Mouse (Mus musculus) CH12.LX (cell line): ENCODE measurements around the gene Abat. TPM values are rescaled to one million over a fixed set of nuclear protein-coding genes. Genes with fewer than 3 reads are reported as not detected.

ENCODE experiments used
- DNase-seq: peaks from one replicate; pipeline ENCODE4 v3.0.0-alpha.2; 2013; ENCODE audit errors: extremely low read depth
- H3K27ac ChIP-seq: 2 replicates; pipeline ENCODE4 v1.5.1; 2012; ENCODE audit warnings: low read depth, mild to moderate bottlenecking, control low read depth, moderate library complexity; ENCODE audit not compliant: insufficient read depth
- H3K27me3 ChIP-seq: replicated peaks from 2 replicates; pipeline ENCODE3; 2012; ENCODE audit warnings: inconsistent platforms
- H3K36me3 ChIP-seq, 2 experiments: replicated peaks in 1 of 2; 2 replicates each; pipeline versions ENCODE3 to v1.6.1; 2012; ENCODE audit warnings: inconsistent platforms in 1 of 2, low read length in 1 of 2, mild to moderate bottlenecking in 1 of 2, mixed read lengths in 1 of 2, moderate library complexity in 1 of 2; ENCODE audit not compliant: control insufficient read depth in 1 of 2, insufficient read depth in 1 of 2
- H3K4me1 ChIP-seq, 2 experiments: 2 replicates each; pipeline ENCODE4 v1.6.1; 2012; ENCODE audit warnings: inconsistent platforms in 1 of 2, moderate library complexity in 1 of 2; ENCODE audit not compliant: insufficient read depth in 2 of 2, control insufficient read depth in 1 of 2
- H3K4me2 ChIP-seq: 2 replicates; pipeline ENCODE4 v1.6.1; 2012; ENCODE audit warnings: low read depth, mild to moderate bottlenecking, control low read depth; ENCODE audit not compliant: poor library complexity, insufficient read depth, severe bottlenecking
- H3K4me3 ChIP-seq, 3 experiments: fragments of 150-350 bp in 1 of 3; sonication (generic) in 1 of 3; replicated peaks in 1 of 3; 2 replicates each; pipeline versions ENCODE3 to v1.5.1; 2011 to 2012; ENCODE audit warnings: low read depth in 2 of 3, low read length in 2 of 3, mild to moderate bottlenecking in 2 of 3, moderate library complexity in 2 of 3, control low read depth in 1 of 3, improper control_type of control experiment in 1 of 3, inconsistent platforms in 1 of 3, mixed read lengths in 1 of 3; ENCODE audit not compliant: poor library complexity in 1 of 3
- H3K79me2 ChIP-seq: replicated peaks from 2 replicates; pipeline ENCODE4 v1.6.1; 2012; ENCODE audit warnings: mild to moderate bottlenecking, moderate library complexity; ENCODE audit not compliant: control insufficient read depth, poor library complexity, insufficient read depth, severe bottlenecking; ENCODE audit errors: extremely low read depth
- H3K9ac ChIP-seq: 2 replicates; pipeline ENCODE4 v1.6.1; 2012; ENCODE audit warnings: low read depth, mild to moderate bottlenecking, control low read depth, moderate library complexity; ENCODE audit not compliant: insufficient read depth
- H3K9me3 ChIP-seq: replicated peaks from 2 replicates; pipeline ENCODE3; 2012; ENCODE audit warnings: low read length, inconsistent platforms, mixed read lengths
- BHLHE40 ChIP-seq: IDR thresholded peaks from 2 replicates; pipeline ENCODE4 v1.6.1; 2011; ENCODE audit warnings: mild to moderate bottlenecking, low read depth, low read length, improper control_type of control experiment
- CHD2 ChIP-seq: IDR thresholded peaks from 2 replicates; pipeline ENCODE4 v1.6.1; 2011; ENCODE audit warnings: low read length, improper control_type of control experiment
- ETS1 ChIP-seq: conservative IDR thresholded peaks from 2 replicates; pipeline ENCODE4 v1.6.1; 2012; ENCODE audit warnings: low read depth, mild to moderate bottlenecking, inconsistent platforms, low read length, improper control_type of control experiment, moderate library complexity
- GABPA ChIP-seq: IDR thresholded peaks from 2 replicates; pipeline ENCODE4 v1.6.1; 2012; ENCODE audit warnings: low read depth, low read length, improper control_type of control experiment, inconsistent platforms; ENCODE audit not compliant: insufficient replicate concordance
- JUN ChIP-seq: IDR thresholded peaks from 2 replicates; pipeline ENCODE4 v1.6.1; 2011; ENCODE audit warnings: low read depth, mild to moderate bottlenecking, low read length, improper control_type of control experiment, moderate library complexity; ENCODE audit not compliant: insufficient read depth
- KAT2A ChIP-seq: IDR thresholded peaks from 2 replicates; pipeline ENCODE4 v1.6.1; 2012; ENCODE audit warnings: low read length, improper control_type of control experiment, inconsistent platforms; ENCODE audit not compliant: insufficient replicate concordance
- MAFK ChIP-seq: IDR thresholded peaks from 2 replicates; pipeline ENCODE4 v1.6.1; 2011; ENCODE audit warnings: low read length, improper control_type of control experiment; ENCODE audit not compliant: insufficient replicate concordance
- MEF2A ChIP-seq: IDR thresholded peaks from 2 replicates; pipeline ENCODE4 v1.6.1; 2014; ENCODE audit warnings: low read depth, mild to moderate bottlenecking, inconsistent platforms, low read length, improper control_type of control experiment, borderline replicate concordance
- NELFE ChIP-seq: IDR thresholded peaks from 2 replicates; pipeline ENCODE4 v1.6.1; 2011; ENCODE audit warnings: low read depth, low read length, improper control_type of control experiment
- PAX5 ChIP-seq: IDR thresholded peaks from 2 replicates; pipeline ENCODE4 v1.6.1; 2012; ENCODE audit warnings: low read length, inconsistent platforms, mixed read lengths
- POLR2A ChIP-seq: IDR thresholded peaks from 2 replicates; pipeline ENCODE4 v1.6.1; 2011; ENCODE audit warnings: low read depth, mild to moderate bottlenecking, improper control_type of control experiment, low read length
- POLR2AphosphoS2 ChIP-seq: IDR thresholded peaks from 2 replicates; pipeline ENCODE4 v1.6.1; 2011; ENCODE audit warnings: low read depth, low read length, improper control_type of control experiment
- SIN3A ChIP-seq: IDR thresholded peaks from 2 replicates; pipeline ENCODE4 v1.6.1; 2012; ENCODE audit warnings: low read length, improper control_type of control experiment, inconsistent platforms
- SMC3 ChIP-seq: IDR thresholded peaks from 2 replicates; pipeline ENCODE4 v1.6.1; 2011; ENCODE audit warnings: low read depth, low read length, improper control_type of control experiment
- TCF12 ChIP-seq: IDR thresholded peaks from 2 replicates; pipeline ENCODE4 v1.6.1; 2014; ENCODE audit warnings: low read depth, mild to moderate bottlenecking, inconsistent platforms, low read length, improper control_type of control experiment
- USF1 ChIP-seq: IDR thresholded peaks from 2 replicates; pipeline ENCODE4 v1.6.1; 2014; ENCODE audit warnings: low read depth, mild to moderate bottlenecking, inconsistent platforms, low read length, improper control_type of control experiment
- USF2 ChIP-seq: conservative IDR thresholded peaks from 2 replicates; pipeline ENCODE4 v1.6.1; 2011; ENCODE audit warnings: low read depth, low read length, improper control_type of control experiment
- ZKSCAN1 ChIP-seq: IDR thresholded peaks from 2 replicates; pipeline ENCODE4 v1.6.1; 2012; ENCODE audit warnings: low read depth, inconsistent platforms, low read length, improper control_type of control experiment, borderline replicate concordance
- ZMIZ1 ChIP-seq: IDR thresholded peaks from 2 replicates; pipeline ENCODE4 v1.6.1; 2012; ENCODE audit warnings: low read depth, mild to moderate bottlenecking, inconsistent platforms, low read length, improper control_type of control experiment
- dilution Hi-C: fragments of 300-500 bp; cut with MboI; formaldehyde crosslinking; loops from 2 replicates; pipeline ENCODE4 v1.14.3; 2020; ENCODE audit warnings: low sequenced_read_pairs; ENCODE audit not compliant: extremely low pct_unique_long_range_greater_than_20kb, extremely low pct_ligation_motif_present
- in situ Hi-C: fragments of 300-500 bp; cut with MboI; formaldehyde crosslinking; loops from 3 replicates; pipeline ENCODE4 v1.14.3; 2019; ENCODE audit warnings: low sequenced_read_pairs, low pct_ligation_motif_present, low pct_unique_long_range_greater_than_20kb, mixed read lengths
- polyA plus RNA-seq: library from polyadenylated mRNA; unstranded; fragments of >175 nt; gene quantifications from 2 replicates; pipeline ENCODE4 v1.2.1, GENCODE M21; 2012; ENCODE audit warnings: low read depth; ENCODE audit not compliant: insufficient read length
- total RNA-seq, 2 experiments: library from RNA; depleted of rRNA; stranded (reverse); fragments of 300-350 nt in 1 of 2; fragments of >200 nt in 1 of 2; gene quantifications; 2 replicates each; pipeline ENCODE4 v1.2.3; 2012 to 2014

The Abat gene
- total and polyA plus RNA-seq, 3 experiments = 0.17 TPM; not detected in 2

GRCm38 (mm10) chr16:8655599-8655998 lies 142.4 kb downstream of the Abat start:
- H3K9ac ChIP-seq = no peak overlapping the region
- H3K27me3 ChIP-seq = no peaks in the 10 kb centered on the region
- in situ Hi-C loops (no loop called here), dilution Hi-C loops (no loop called here)
- no peaks in the 10 kb centered on the region for H3K79me2 ChIP-seq
- TF ChIP-seq JUN = no peak
- no peak for TF ChIP-seq NELFE
- TF ChIP-seq POLR2A = no peak
- TF ChIP-seq CHD2 = no peak
- TF ChIP-seq PAX5 = no peak
- TF ChIP-seq GABPA = no peak
- no peaks in the 10 kb centered on the region for H3K4me1 ChIP-seq
- no peak overlapping the region for H3K27ac ChIP-seq
- peaks cover 86 to 98% of the 10 kb centered on the region in 2 experiments for H3K36me3 ChIP-seq
- H3K4me3 ChIP-seq = no peak overlapping the region
- no peak for DNase-seq
- no peaks in the 10 kb centered on the region for H3K9me3 ChIP-seq
- no peak overlapping the region for H3K4me2 ChIP-seq

DNA sequence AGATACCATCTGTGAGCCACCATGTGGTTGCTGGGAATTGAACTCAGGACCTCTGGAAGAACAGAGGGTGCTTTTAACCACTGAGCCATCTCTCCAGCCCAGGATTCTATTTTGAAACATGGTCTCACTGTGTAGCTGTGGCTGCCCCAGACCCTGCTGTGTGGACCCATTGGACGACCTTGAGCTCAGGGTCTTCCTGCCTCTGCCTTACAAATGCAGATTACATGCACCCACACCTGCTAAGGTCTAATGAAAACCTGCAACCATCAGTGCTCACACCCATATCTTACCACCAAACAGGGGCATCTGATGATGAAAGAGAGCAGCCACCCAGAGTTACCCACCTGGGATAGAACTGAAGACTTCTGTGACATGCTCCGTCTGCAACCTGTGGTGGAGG lies 143.0 kb downstream of the Abat start:
- Histone ChIP-seq H3K4me1 (no peaks in the 10 kb centered on the region), H3K27me3 (no peaks in the 10 kb centered on the region), H3K4me3 (no peak overlapping the region), H3K9me3 (no peaks in the 10 kb centered on the region), H3K4me2 (no peak overlapping the region), H3K79me2 (no peaks in the 10 kb centered on the region), H3K36me3 (peaks cover 86 to 95% of the 10 kb centered on the region in 2 experiments), H3K9ac (no peak overlapping the region), H3K27ac (no peak overlapping the region)
- in situ Hi-C loops (no loop called here), dilution Hi-C loops (no loop called here)
- TF ChIP-seq KAT2A (no peak), BHLHE40 (no peak), CHD2 (no peak), SIN3A (no peak), ZMIZ1 (no peak), NELFE (no peak), ZKSCAN1 (no peak), SMC3 (no peak), POLR2AphosphoS2 (no peak), USF1 (no peak), MEF2A (no peak), TCF12 (no peak), ETS1 (no peak), MAFK (no peak), USF2 (no peak)
- DNase-seq = no peak
